Mouse (Mus musculus) lung, embryonic 14.5 days (tissue): Measurements from ENCODE around the gene Gm47791. TPM values are rescaled to one million over a fixed set of nuclear protein-coding genes. Genes with fewer than 3 reads are reported as not detected.

ENCODE experiments used
- ATAC-seq: fragments of 200-750 bp; cut with Nextera tagmentation; 2 replicates; pipeline ENCODE4 v1.8.0; 2017; ENCODE audit warnings: mild to moderate bottlenecking, moderate TSS enrichment, moderate library complexity; ENCODE audit not compliant: insufficient read depth
- DNase-seq: peaks from one replicate; pipeline ENCODE4 v3.0.0-alpha.2; 2015
- H3K27ac ChIP-seq: fragments of 300-500 bp; sonication (generic); 2 replicates; pipeline ENCODE4 v1.5.1; 2014; ENCODE audit warnings: low read depth, mild to moderate bottlenecking, moderate library complexity
- H3K27me3 ChIP-seq: fragments of 300-500 bp; sonication (generic); 2 replicates; pipeline ENCODE4 v1.6.1; 2014; ENCODE audit warnings: low read length, control low read depth; ENCODE audit not compliant: insufficient read depth
- H3K36me3 ChIP-seq: fragments of 300-500 bp; sonication (generic); 2 replicates; pipeline ENCODE4 v1.6.1; 2014; ENCODE audit warnings: control low read depth; ENCODE audit not compliant: insufficient read depth
- H3K4me1 ChIP-seq: fragments of 300-500 bp; sonication (generic); 2 replicates; pipeline ENCODE4 v1.6.1; 2014; ENCODE audit warnings: antibody characterized with exemption, control low read depth; ENCODE audit not compliant: insufficient read depth
- H3K4me2 ChIP-seq: fragments of 300-500 bp; sonication (generic); 2 replicates; pipeline ENCODE4 v1.6.1; 2014; ENCODE audit warnings: mild to moderate bottlenecking
- H3K4me3 ChIP-seq: fragments of 300-500 bp; sonication (generic); 2 replicates; pipeline ENCODE4 v1.5.1; 2014; ENCODE audit warnings: low read depth, low read length
- H3K9ac ChIP-seq: fragments of 300-500 bp; sonication (generic); 2 replicates; pipeline ENCODE4 v1.6.1; 2014
- H3K9me3 ChIP-seq: fragments of 300-500 bp; sonication (generic); 2 replicates; pipeline ENCODE4 v1.6.1; 2016; ENCODE audit warnings: low read depth, low read length, control low read depth
- CTCF ChIP-seq: IDR thresholded peaks from 2 replicates; pipeline ENCODE4 v1.5.1; 2016; ENCODE audit warnings: antibody characterized with exemption, low read depth
- WGBS: fragments of 180-500 bp; shearing (Covaris S2); extraction: QIAGEN DNeasy Blood & Tissue Kit; methylation state at CpG from one replicate; pipeline ENCODE4 v1.1.7; 2014; 5-methylcytosine and 5-hydroxymethylcytosine counted together
- polyA plus RNA-seq: library from polyadenylated mRNA; unstranded; fragments of >200 nt; fragmentation: Nextera tagmentation; extraction: Ambion mirVana; gene quantifications from 2 replicates; pipeline ENCODE4 v1.2.1, GENCODE M21; 2014

The Gm47791 gene
- polyA plus RNA-seq, 1 experiment from 2014 or later = not detected

GRCm38 (mm10) chr1:82747714-82748452 lies 23.2 kb downstream of the Gm47791 start:
- H3K9ac ChIP-seq = no peak overlapping the region
- peaks cover 30% of the 10 kb centered on the region for H3K36me3 ChIP-seq
- WGBS = 91% methylated on average over 2 of the region's 2 CpGs
- H3K9me3 ChIP-seq = no peaks in the 10 kb centered on the region
- no peak overlapping the region for H3K27ac ChIP-seq
- H3K27me3 ChIP-seq = no peaks in the 10 kb centered on the region
- no peak for ATAC-seq
- no peak for DNase-seq
- no peaks in the 10 kb centered on the region for H3K4me1 ChIP-seq
- TF ChIP-seq CTCF = no peak
- no peak overlapping the region for H3K4me2 ChIP-seq
- no peak overlapping the region for H3K4me3 ChIP-seq

DNA sequence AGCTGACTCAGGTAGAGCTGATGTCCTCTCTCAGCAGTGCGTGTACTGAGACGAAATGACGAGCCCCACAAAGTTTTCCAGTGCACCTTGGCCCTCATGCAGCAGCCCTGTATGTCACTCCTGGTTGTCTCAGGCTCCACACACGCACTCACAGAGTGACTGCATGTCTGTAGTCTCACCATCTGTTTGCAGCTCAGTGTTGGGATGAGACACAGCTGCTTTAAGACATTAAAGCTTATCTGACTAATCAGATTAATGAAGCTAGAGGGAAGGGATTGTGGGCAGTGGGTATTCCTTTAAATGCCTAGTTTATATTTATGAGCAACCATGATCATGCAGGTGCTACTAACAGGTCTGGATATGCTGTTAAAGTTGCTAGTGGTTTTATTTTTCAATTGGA lies 24.6 kb downstream of the Gm47791 start:
- H3K4me1 ChIP-seq = no peaks in the 10 kb centered on the region
- H3K27ac ChIP-seq = no peak overlapping the region
- DNase-seq (no peak), ATAC-seq (no peak)
- H3K9ac ChIP-seq = no peak overlapping the region
- no peak overlapping the region for H3K4me2 ChIP-seq
- H3K4me3 ChIP-seq = no peak overlapping the region
- TF ChIP-seq CTCF = no peak
- no peaks in the 10 kb centered on the region for H3K27me3 ChIP-seq
- H3K36me3 ChIP-seq = peaks cover 31% of the 10 kb centered on the region
- WGBS = 84% methylated on average over 4 of the region's 4 CpGs
- H3K9me3 ChIP-seq = no peaks in the 10 kb centered on the region

DNA sequence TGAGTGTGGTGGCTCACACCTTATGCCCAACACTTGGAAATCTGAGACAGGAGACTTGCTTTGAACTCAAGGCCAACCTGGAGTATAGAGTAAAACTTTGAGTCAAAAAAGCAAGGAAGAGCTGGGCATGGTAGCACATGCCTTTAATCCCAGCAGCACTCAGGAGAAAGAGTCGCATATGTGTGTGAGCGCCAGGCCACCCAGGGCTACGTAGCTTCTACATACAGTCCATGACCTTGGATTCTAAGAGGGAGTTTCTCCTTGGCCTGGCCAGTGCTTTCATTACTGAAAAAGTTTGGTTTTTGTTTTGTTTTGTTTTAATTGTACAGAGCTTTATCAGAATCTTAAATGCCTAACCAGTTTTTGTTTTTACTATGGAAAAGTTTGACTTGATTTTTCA lies 27.1 kb downstream of the Gm47791 start:
- ATAC-seq (no peak), DNase-seq (no peak)
- no peak overlapping the region for H3K9ac ChIP-seq
- no peak for TF ChIP-seq CTCF
- H3K4me3 ChIP-seq = no peak overlapping the region
- peaks cover 34% of the 10 kb centered on the region for H3K36me3 ChIP-seq
- no peaks in the 10 kb centered on the region for H3K27me3 ChIP-seq
- no peaks in the 10 kb centered on the region for H3K4me1 ChIP-seq
- H3K9me3 ChIP-seq = no peaks in the 10 kb centered on the region
- WGBS = 87% methylated on average over 3 of the region's 3 CpGs
- H3K27ac ChIP-seq = no peak overlapping the region
- no peak overlapping the region for H3K4me2 ChIP-seq

GRCm38 (mm10) chr1:82741539-82741938 lies 29.5 kb downstream of the Gm47791 start:
- H3K9me3 ChIP-seq = no peaks in the 10 kb centered on the region
- H3K4me2 ChIP-seq = no peak overlapping the region
- no peak overlapping the region for H3K9ac ChIP-seq
- H3K4me3 ChIP-seq = no peak overlapping the region
- ATAC-seq = no peak
- no peak for DNase-seq
- no peaks in the 10 kb centered on the region for H3K4me1 ChIP-seq
- 85% methylated on average over 7 of the region's 7 CpGs for WGBS
- H3K36me3 ChIP-seq = peaks cover 47% of the 10 kb centered on the region
- TF ChIP-seq CTCF = no peak
- H3K27ac ChIP-seq = no peak overlapping the region
- H3K27me3 ChIP-seq = no peaks in the 10 kb centered on the region

DNA sequence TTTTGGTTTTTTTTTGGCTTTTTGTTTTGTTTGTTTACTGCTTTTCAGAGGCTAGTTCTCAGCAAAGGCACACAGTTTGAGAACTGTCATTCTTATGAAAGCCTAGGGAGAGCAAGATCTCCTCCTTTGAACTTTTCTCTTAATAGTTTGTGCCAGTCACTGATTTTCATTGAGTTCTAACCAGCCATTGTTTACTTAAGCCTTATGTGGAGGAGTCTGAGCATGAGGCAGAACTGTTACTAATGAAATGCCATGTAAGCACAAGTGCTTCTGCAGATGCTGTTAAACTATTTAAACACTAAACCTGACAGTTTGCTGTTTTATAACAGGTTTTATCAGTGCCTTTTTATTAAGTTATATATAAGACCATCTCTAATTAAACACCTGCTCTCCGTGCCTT lies 33.0 kb downstream of the Gm47791 start:
- 76% methylated on average over 1 of the region's 1 CpGs for WGBS
- peaks cover 61% of the 10 kb centered on the region for H3K36me3 ChIP-seq
- no peak for ATAC-seq

GRCm38 (mm10) chr1:82733357-82733756 lies 37.7 kb downstream of the Gm47791 start:
- Histone ChIP-seq H3K4me2 (no peak overlapping the region), H3K36me3 (peaks cover 88% of the 10 kb centered on the region), H3K27ac (no peak overlapping the region), H3K9ac (no peak overlapping the region), H3K27me3 (no peaks in the 10 kb centered on the region), H3K4me3 (no peak overlapping the region), H3K9me3 (no peaks in the 10 kb centered on the region), H3K4me1 (no peaks in the 10 kb centered on the region)
- DNase-seq (no peak), ATAC-seq (no peak)
- WGBS = 87% methylated on average over 1 of the region's 1 CpGs
- no peak for TF ChIP-seq CTCF

More for the DNA sequence above, 33.0 kb downstream of the Gm47791 start:
- no peaks in the 10 kb centered on the region for H3K27me3 ChIP-seq
- H3K4me2 ChIP-seq = no peak overlapping the region
- no peak for DNase-seq
- H3K27ac ChIP-seq = no peak overlapping the region
- no peaks in the 10 kb centered on the region for H3K9me3 ChIP-seq
- no peak for TF ChIP-seq CTCF
- H3K4me3 ChIP-seq = no peak overlapping the region
- H3K9ac ChIP-seq = no peak overlapping the region
- H3K4me1 ChIP-seq = no peaks in the 10 kb centered on the region

GRCm38 (mm10) chr1:82726482-82726881 lies 44.6 kb downstream of the Gm47791 start:
- TF ChIP-seq CTCF = no peak
- peaks cover 36% of the 10 kb centered on the region for H3K36me3 ChIP-seq
- no peaks in the 10 kb centered on the region for H3K9me3 ChIP-seq
- no peak overlapping the region; the same call in 1 of the 2 replicates for H3K4me3 ChIP-seq
- H3K4me1 ChIP-seq = peaks cover 10% of the 10 kb centered on the region; the same call in 1 of the 2 replicates
- ATAC-seq = no peak
- WGBS = 91% methylated on average over 5 of the region's 5 CpGs
- H3K27me3 ChIP-seq = peaks cover 8% of the 10 kb centered on the region; the same call in 1 of the 2 replicates
- H3K27ac ChIP-seq = no peak overlapping the region
- H3K9ac ChIP-seq = no peak overlapping the region
- H3K4me2 ChIP-seq = peak overlapping the region; percentile 93; the same call in 1 of the 2 replicates
- DNase-seq = no peak
